Mouse (Mus musculus): ENCODE data around the gene Itih2. TPM values are rescaled to one million over a fixed set of nuclear protein-coding genes. Genes with fewer than 3 reads are reported as not detected.
A peak's percentile ranks its signal among the peaks of the same experiment; 100 is the strongest.

The Itih2 gene
- polyA plus RNA-seq, 1 experiment from 2014 or later = 0.17 TPM

- DNase-seq (ENCODE audit: low spot score) = no peak
- peak overlapping the region; percentile 52 for H3K4me2 ChIP-seq (ENCODE audit: low read depth, low read length)
- H3K27ac ChIP-seq (replicated peaks; ENCODE audit: low read depth, low read length) = no peak overlapping the region
- H3K4me3 ChIP-seq (ENCODE audit: low read depth, low read length) = peak overlapping the region; percentile 96
- 13% methylated on average over 10 of the region's 10 CpGs for WGBS
- no peak for ATAC-seq (replicated peaks; ENCODE audit: insufficient number of reproducible peaks, low FRiP score, low TSS enrichment, low read depth)
- H3K36me3 ChIP-seq (replicated peaks; ENCODE audit: control insufficient read depth, insufficient read depth, low read depth, low read length) = no peaks in the 10 kb centered on the region
- no peak overlapping the region for H3K9ac ChIP-seq (replicated peaks; ENCODE audit: low read length)
- no peaks in the 10 kb centered on the region for H3K4me1 ChIP-seq (ENCODE audit: control insufficient read depth, insufficient read depth, low read length)
- H3K27me3 ChIP-seq (ENCODE audit: control insufficient read depth, insufficient read depth, low read length) = no peaks in the 10 kb centered on the region
- no peaks in the 10 kb centered on the region for H3K9me3 ChIP-seq (replicated peaks; ENCODE audit: control insufficient read depth, low read length)
Observed at GRCm38 (mm10) chr2:10049456-10049855, 81.7 kb downstream of the Itih2 start.

- Histone ChIP-seq H3K4me2 (ENCODE audit: low read depth, low read length) (peak within 1 kb of the TSS; percentile 78), H3K27ac (replicated peaks; ENCODE audit: low read depth, low read length) (0 out of 2 replicates have a peak within 1 kb of the TSS, but pooled peaks have one; percentile 41), H3K27me3 (ENCODE audit: control insufficient read depth, insufficient read depth, low read length) (no peaks in the 10 kb centered on the region), H3K36me3 (replicated peaks; ENCODE audit: control insufficient read depth, insufficient read depth, low read depth, low read length) (no peaks in the 10 kb centered on the region), H3K4me3 (ENCODE audit: low read depth, low read length) (peak within 1 kb of the TSS; percentile 96), H3K9ac (replicated peaks; ENCODE audit: low read length) (peak within 1 kb of the TSS; percentile 85), H3K4me1 (ENCODE audit: control insufficient read depth, insufficient read depth, low read length) (no peaks in the 10 kb centered on the region), H3K9me3 (replicated peaks; ENCODE audit: control insufficient read depth, low read length) (no peaks in the 10 kb centered on the region)
- ATAC-seq (replicated peaks; ENCODE audit: insufficient number of reproducible peaks, low FRiP score, low TSS enrichment, low read depth) (peak; percentile 92), DNase-seq (ENCODE audit: low spot score) (peak; percentile 95)
- 0% methylated on average over 36 of the region's 36 CpGs for WGBS
Observed at GRCm38 (mm10) chr2:10048461-10048860, 82.7 kb downstream of the Itih2 start, which contains the start of gene Taf3. TSS of gene Taf3 (minus strand) at chr2:10048596.

- Histone ChIP-seq H3K4me1 (ENCODE audit: control insufficient read depth, insufficient read depth, low read length) (no peaks in the 10 kb centered on the region), H3K27ac (replicated peaks; ENCODE audit: low read depth, low read length) (0 out of 2 replicates have a peak overlapping the region, but pooled peaks have one; percentile 41), H3K9me3 (replicated peaks; ENCODE audit: control insufficient read depth, low read length) (no peaks in the 10 kb centered on the region), H3K9ac (replicated peaks; ENCODE audit: low read length) (peak overlapping the region; percentile 85), H3K36me3 (replicated peaks; ENCODE audit: control insufficient read depth, insufficient read depth, low read depth, low read length) (no peaks in the 10 kb centered on the region), H3K4me3 (ENCODE audit: low read depth, low read length) (peak overlapping the region; percentile 96), H3K4me2 (ENCODE audit: low read depth, low read length) (peak overlapping the region; percentile 78), H3K27me3 (ENCODE audit: control insufficient read depth, insufficient read depth, low read length) (no peaks in the 10 kb centered on the region)
- ATAC-seq (replicated peaks; ENCODE audit: insufficient number of reproducible peaks, low FRiP score, low TSS enrichment, low read depth) = peak; percentile 69; the same call in 1 of the 2 replicates
- under 1% methylated on average over 47 of the region's 47 CpGs for WGBS
- peak; percentile 42 for DNase-seq (ENCODE audit: low spot score)
Observed at GRCm38 (mm10) chr2:10047758-10048436, 83.3 kb downstream of the Itih2 start.

Other genes with a start within 250 kb of the Itih2 start
- 0.99 and 1.2 TPM in 2 replicates for gene 9230102O04Rik, start 241.9 kb downstream of the Itih2 start, polyA plus RNA-seq (2014; fragmentation: Nextera tagmentation; extraction: Ambion mirVana)
- gene Gata3, start 241.4 kb downstream of the Itih2 start, polyA plus RNA-seq (2014; fragmentation: Nextera tagmentation; extraction: Ambion mirVana) = 17.4 and 22.7 TPM in 2 replicates
- 14.9 and 16.4 TPM in 2 replicates for gene Taf3, start 82.8 kb downstream of the Itih2 start, polyA plus RNA-seq (2014; fragmentation: Nextera tagmentation; extraction: Ambion mirVana)
- gene Atp5c1, start 50.9 kb downstream of the Itih2 start, polyA plus RNA-seq (2014; fragmentation: Nextera tagmentation; extraction: Ambion mirVana) = 621 and 639 TPM in 2 replicates
- gene Kin, start 50.8 kb downstream of the Itih2 start, polyA plus RNA-seq (2014; fragmentation: Nextera tagmentation; extraction: Ambion mirVana) = 39.1 and 42.8 TPM in 2 replicates
- 3.7 and 3.9 TPM in 2 replicates for gene Itih5, start 22.2 kb upstream of the Itih2 start, polyA plus RNA-seq (2014; fragmentation: Nextera tagmentation; extraction: Ambion mirVana)
- gene Sfmbt2, start 239.1 kb upstream of the Itih2 start, polyA plus RNA-seq (2014; fragmentation: Nextera tagmentation; extraction: Ambion mirVana) = 1.0 and 1.8 TPM in 2 replicates